Mouse (Mus musculus) right cerebral cortex, adult 2 months (tissue): ENCODE data around the gene Ostm1.

ENCODE experiments used
- DNase-seq, 2 experiments: peaks; one replicate each; pipeline ENCODE4 v3.0.0; 2021 to 2022; ENCODE audit warnings: low spot score in 2 of 2

Gene Ostm1

GRCm38 (mm10) chr10:42630596-42631355, 47.2 kb downstream of the Ostm1 start:
- DNase-seq: no peak

GRCm38 (mm10) chr10:42631754-42632452, 48.3 kb downstream of the Ostm1 start:
- no peak for DNase-seq

- DNase-seq: no peak
These were observed 49.1 kb downstream of the Ostm1 start for GRCm38 (mm10) chr10:42632453-42633360.

- DNase-seq: no peak
These were observed 49.9 kb downstream of the Ostm1 start for GRCm38 (mm10) chr10:42633361-42634121.

GRCm38 (mm10) chr10:42634122-42634720, 50.6 kb downstream of the Ostm1 start:
- DNase-seq: no peak

- DNase-seq: no peak
These were observed 51.4 kb downstream of the Ostm1 start for GRCm38 (mm10) chr10:42635046-42635445.

- no peak for DNase-seq
These were observed 52.1 kb downstream of the Ostm1 start for GRCm38 (mm10) chr10:42635566-42636359.

GRCm38 (mm10) chr10:42636360-42637182, 52.9 kb downstream of the Ostm1 start:
- DNase-seq: no peak

GRCm38 (mm10) chr10:42637183-42637788, 53.7 kb downstream of the Ostm1 start:
- DNase-seq: peak in 1 of 2 experiments; percentile 70

GRCm38 (mm10) chr10:42639856-42640255, 56.2 kb downstream of the Ostm1 start:
- no peak for DNase-seq

- DNase-seq: no peak
These were observed 60.0 kb downstream of the Ostm1 start for GRCm38 (mm10) chr10:42643638-42644037.

- DNase-seq: no peak
These were observed 62.7 kb downstream of the Ostm1 start for GRCm38 (mm10) chr10:42646340-42646739.

- no peak for DNase-seq
These were observed 78.3 kb downstream of the Ostm1 start for GRCm38 (mm10) chr10:42661916-42662315.

- DNase-seq: no peak
These were observed 86.3 kb downstream of the Ostm1 start for GRCm38 (mm10) chr10:42669970-42670369.

GRCm38 (mm10) chr10:42672798-42673197, 89.2 kb downstream of the Ostm1 start:
- DNase-seq: no peak

GRCm38 (mm10) chr10:42675571-42675970, 91.9 kb downstream of the Ostm1 start:
- no peak for DNase-seq

- no peak for DNase-seq
These were observed 94.7 kb downstream of the Ostm1 start for GRCm38 (mm10) chr10:42678331-42678730.

GRCm38 (mm10) chr10:42678755-42679364, 95.2 kb downstream of the Ostm1 start:
- DNase-seq: peak; percentile 90 to 93
